Mouse (Mus musculus): Measurements from ENCODE around the gene Hnrnpa1. TPM values are rescaled to one million over a fixed set of nuclear protein-coding genes. Genes with fewer than 3 reads are reported as not detected.

Hnrnpa1 gene
- polyA plus RNA-seq, 1 experiment from 2014 or later, result 1,473 TPM

DNA sequence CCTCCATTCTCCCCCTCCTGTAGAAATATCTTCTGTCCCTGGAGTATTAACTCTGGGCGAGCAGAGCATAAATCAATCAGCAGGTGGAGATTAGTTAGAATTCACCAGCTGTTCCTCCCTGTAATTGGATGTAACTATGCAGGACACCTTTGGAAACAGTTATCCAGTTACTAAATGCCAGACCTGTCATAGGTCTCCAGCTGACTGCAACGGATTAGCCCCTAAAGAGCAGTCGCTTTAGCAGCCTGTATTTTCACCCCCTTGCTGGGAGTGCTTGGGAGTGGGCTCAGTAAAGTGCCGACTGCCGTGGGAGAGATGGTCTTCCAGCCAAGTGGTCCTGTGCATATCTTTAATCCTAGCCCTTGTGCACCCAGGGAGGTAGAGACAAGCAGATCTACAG, 49.4 kb downstream of the Hnrnpa1 start:
- 46% methylated on average over 5 of the region's 5 CpGs for WGBS
- H3K27me3 ChIP-seq (ENCODE audit: control insufficient read depth, insufficient read depth, low read length), result no peaks in the 10 kb centered on the region
- no peak overlapping the region for H3K4me2 ChIP-seq (ENCODE audit: low read depth, low read length, severe bottlenecking)
- DNase-seq (ENCODE audit: low spot score), result no peak
- no peak for ATAC-seq (replicated peaks; ENCODE audit: low FRiP score)
- H3K9me3 ChIP-seq (ENCODE audit: control insufficient read depth, low read length), result no peaks in the 10 kb centered on the region
- peaks cover 6% of the 10 kb centered on the region for H3K36me3 ChIP-seq (ENCODE audit: control insufficient read depth, insufficient read depth, low read length)
- no peak overlapping the region for H3K27ac ChIP-seq (ENCODE audit: low read depth, low read length)
- no peak overlapping the region for H3K4me3 ChIP-seq (ENCODE audit: low read depth, low read length)
- H3K4me1 ChIP-seq (replicated peaks; ENCODE audit: control insufficient read depth, insufficient read depth, low read length), result no peaks in the 10 kb centered on the region
- H3K9ac ChIP-seq (ENCODE audit: low read length), result no peak overlapping the region

DNA sequence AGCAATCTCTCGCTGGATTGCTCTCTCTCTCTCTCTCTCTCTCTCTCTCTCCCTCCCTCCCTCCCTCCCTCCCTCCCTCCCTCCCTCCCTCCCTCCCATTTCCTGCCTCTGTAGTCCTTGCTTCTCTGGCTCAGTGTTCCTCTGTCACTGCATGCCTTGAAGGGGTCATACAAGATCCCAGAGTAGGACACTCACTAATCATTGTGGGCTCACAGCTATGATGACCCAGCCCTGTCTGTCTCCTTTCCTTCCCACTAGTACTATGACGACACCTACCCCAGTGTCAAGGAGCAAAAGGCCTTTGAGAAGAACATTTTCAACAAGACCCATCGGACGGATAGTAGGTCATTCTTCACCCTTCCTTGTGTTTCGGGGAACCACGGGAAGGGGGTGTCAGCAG, 50.2 kb downstream of the Hnrnpa1 start:
- DNase-seq (ENCODE audit: low spot score) (no peak), ATAC-seq (replicated peaks; ENCODE audit: low FRiP score) (no peak)
- WGBS, result 88% methylated on average over 6 of the region's 6 CpGs
- no peak overlapping the region for H3K4me2 ChIP-seq (ENCODE audit: low read depth, low read length, severe bottlenecking)
- peaks cover 1% of the 10 kb centered on the region for H3K4me1 ChIP-seq (replicated peaks; ENCODE audit: control insufficient read depth, insufficient read depth, low read length)
- H3K27me3 ChIP-seq (ENCODE audit: control insufficient read depth, insufficient read depth, low read length), result no peaks in the 10 kb centered on the region
- no peak overlapping the region for H3K4me3 ChIP-seq (ENCODE audit: low read depth, low read length)
- H3K9me3 ChIP-seq (ENCODE audit: control insufficient read depth, low read length), result no peaks in the 10 kb centered on the region
- no peak overlapping the region for H3K9ac ChIP-seq (ENCODE audit: low read length)
- H3K27ac ChIP-seq (ENCODE audit: low read depth, low read length), result no peak overlapping the region
- H3K36me3 ChIP-seq (ENCODE audit: control insufficient read depth, insufficient read depth, low read length), result peaks cover 6% of the 10 kb centered on the region

DNA sequence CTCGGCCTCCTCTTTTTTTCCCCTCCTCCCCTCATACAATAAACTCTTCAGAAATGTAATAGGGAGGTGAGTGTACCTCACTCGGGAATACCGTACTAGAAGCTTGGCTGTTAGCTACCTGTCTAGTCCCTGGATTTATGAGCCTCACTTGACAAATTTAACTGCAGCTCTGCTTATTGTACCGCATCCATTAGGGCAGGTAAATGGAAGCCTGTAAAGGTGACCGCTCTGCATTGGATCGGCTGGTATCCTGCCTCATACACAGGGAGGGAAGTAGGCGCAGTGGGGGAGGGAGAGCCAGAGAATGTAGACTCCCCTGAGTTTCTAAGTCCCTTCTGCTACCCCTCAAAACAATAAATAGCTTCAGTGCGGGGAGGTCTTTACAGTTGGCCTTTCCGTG, 50.6 kb downstream of the Hnrnpa1 start:
- Histone ChIP-seq H3K4me2 (ENCODE audit: low read depth, low read length, severe bottlenecking) (no peak overlapping the region), H3K27ac (ENCODE audit: low read depth, low read length) (no peak overlapping the region), H3K36me3 (ENCODE audit: control insufficient read depth, insufficient read depth, low read length) (peaks cover 6% of the 10 kb centered on the region), H3K4me1 (replicated peaks; ENCODE audit: control insufficient read depth, insufficient read depth, low read length) (peaks cover 6% of the 10 kb centered on the region), H3K4me3 (ENCODE audit: low read depth, low read length) (no peak overlapping the region), H3K9me3 (ENCODE audit: control insufficient read depth, low read length) (no peaks in the 10 kb centered on the region), H3K27me3 (ENCODE audit: control insufficient read depth, insufficient read depth, low read length) (no peaks in the 10 kb centered on the region), H3K9ac (ENCODE audit: low read length) (no peak overlapping the region)
- WGBS, result 92% methylated on average over 9 of the region's 9 CpGs
- ATAC-seq (replicated peaks; ENCODE audit: low FRiP score) (no peak), DNase-seq (ENCODE audit: low spot score) (peak; percentile 13)

DNA sequence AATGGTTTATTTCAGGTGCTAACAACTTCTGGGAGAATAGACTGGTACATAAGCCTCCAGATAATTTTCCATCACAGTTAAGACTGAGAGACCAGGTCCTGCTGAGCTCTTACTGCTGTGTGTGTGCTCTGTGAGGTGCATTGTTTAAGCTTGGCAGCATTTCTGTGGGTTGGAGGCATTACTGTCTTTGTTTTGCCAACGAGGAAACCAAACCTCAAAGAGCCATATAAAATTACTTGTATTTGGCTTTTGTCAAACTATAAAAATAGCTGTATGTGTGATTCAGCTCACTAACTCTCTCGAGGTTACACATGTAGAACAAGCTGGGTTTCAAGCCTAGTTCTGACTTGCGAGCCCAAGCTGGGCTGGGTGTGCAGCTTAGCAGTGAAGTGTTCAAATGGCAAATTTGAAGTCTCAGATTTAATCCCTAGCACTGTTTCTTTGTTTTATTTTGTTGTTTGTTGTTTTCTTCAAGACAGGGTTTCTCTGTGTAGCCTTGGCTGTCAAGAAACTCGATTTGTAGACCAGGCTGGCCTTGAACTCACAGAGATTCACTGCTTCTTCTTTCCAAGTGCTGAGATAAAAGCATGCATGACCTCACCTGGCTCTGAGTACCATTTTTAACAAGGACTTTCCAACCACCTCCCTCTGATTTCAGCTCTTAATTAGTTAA, 52.6 kb downstream of the Hnrnpa1 start:
- Histone ChIP-seq H3K4me1 (replicated peaks; ENCODE audit: control insufficient read depth, insufficient read depth, low read length) (peaks cover 11% of the 10 kb centered on the region), H3K27ac (ENCODE audit: low read depth, low read length) (no peak overlapping the region), H3K9me3 (ENCODE audit: control insufficient read depth, low read length) (no peaks in the 10 kb centered on the region), H3K27me3 (ENCODE audit: control insufficient read depth, insufficient read depth, low read length) (no peaks in the 10 kb centered on the region), H3K4me3 (ENCODE audit: low read depth, low read length) (no peak overlapping the region), H3K36me3 (ENCODE audit: control insufficient read depth, insufficient read depth, low read length) (peaks cover 6% of the 10 kb centered on the region), H3K9ac (ENCODE audit: low read length) (no peak overlapping the region), H3K4me2 (ENCODE audit: low read depth, low read length, severe bottlenecking) (no peak overlapping the region)
- 89% methylated on average over 4 of the region's 4 CpGs for WGBS
- no peak for ATAC-seq (replicated peaks; ENCODE audit: low FRiP score)
- no peak for DNase-seq (ENCODE audit: low spot score)

DNA sequence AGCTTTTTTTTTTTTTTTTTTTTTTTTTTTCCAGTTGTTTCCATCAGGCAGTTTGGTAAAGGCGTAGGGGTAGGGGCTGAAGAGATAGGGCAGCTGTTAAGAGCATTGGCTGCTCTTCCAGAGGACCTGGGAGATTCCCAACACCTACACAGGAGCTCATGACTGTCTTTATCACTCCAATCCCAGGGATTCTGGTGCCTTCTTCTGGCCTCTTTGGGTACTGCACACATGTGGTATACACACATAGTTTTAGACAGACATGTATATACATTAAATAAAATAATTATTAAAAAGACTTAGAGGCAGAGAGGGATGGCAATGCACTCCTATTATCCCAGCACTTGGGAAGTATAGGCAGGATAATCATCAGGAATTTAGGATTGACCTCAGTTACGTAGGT, 53.1 kb downstream of the Hnrnpa1 start:
- Histone ChIP-seq H3K4me1 (replicated peaks; ENCODE audit: control insufficient read depth, insufficient read depth, low read length) (peaks cover 17% of the 10 kb centered on the region), H3K27ac (ENCODE audit: low read depth, low read length) (no peak overlapping the region), H3K9ac (ENCODE audit: low read length) (no peak overlapping the region), H3K4me3 (ENCODE audit: low read depth, low read length) (no peak overlapping the region), H3K36me3 (ENCODE audit: control insufficient read depth, insufficient read depth, low read length) (peaks cover 6% of the 10 kb centered on the region), H3K9me3 (ENCODE audit: control insufficient read depth, low read length) (no peaks in the 10 kb centered on the region), H3K4me2 (ENCODE audit: low read depth, low read length, severe bottlenecking) (no peak overlapping the region), H3K27me3 (ENCODE audit: control insufficient read depth, insufficient read depth, low read length) (no peaks in the 10 kb centered on the region)
- WGBS, result 97% methylated on average over 2 of the region's 2 CpGs
- DNase-seq (ENCODE audit: low spot score) (no peak), ATAC-seq (replicated peaks; ENCODE audit: low FRiP score) (no peak)

DNA sequence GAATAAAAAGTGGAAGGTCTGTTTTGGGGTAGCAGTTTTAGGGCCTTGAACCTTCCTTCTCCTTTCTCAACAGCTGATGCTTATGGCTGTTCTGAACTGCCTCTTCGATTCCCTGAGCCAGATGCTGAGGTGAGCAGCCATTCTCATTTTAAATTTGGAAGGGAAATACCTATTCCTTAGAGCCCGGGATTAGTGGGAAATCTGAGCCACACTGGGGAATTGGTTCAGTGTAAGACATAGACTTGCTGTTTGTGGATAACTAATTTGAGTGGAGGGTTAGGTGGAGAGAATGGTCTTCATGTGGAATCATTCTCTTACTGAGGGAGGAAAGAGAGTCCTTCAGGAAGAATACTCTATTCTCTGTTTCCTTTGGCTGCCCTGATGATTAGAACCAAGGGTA, 54.4 kb downstream of the Hnrnpa1 start:
- H3K27me3 ChIP-seq (ENCODE audit: control insufficient read depth, insufficient read depth, low read length), result no peaks in the 10 kb centered on the region
- no peak overlapping the region for H3K4me3 ChIP-seq (ENCODE audit: low read depth, low read length)
- no peak overlapping the region for H3K4me2 ChIP-seq (ENCODE audit: low read depth, low read length, severe bottlenecking)
- peaks cover 6% of the 10 kb centered on the region for H3K36me3 ChIP-seq (ENCODE audit: control insufficient read depth, insufficient read depth, low read length)
- H3K9me3 ChIP-seq (ENCODE audit: control insufficient read depth, low read length), result no peaks in the 10 kb centered on the region
- no peak overlapping the region for H3K9ac ChIP-seq (ENCODE audit: low read length)
- H3K27ac ChIP-seq (ENCODE audit: low read depth, low read length), result no peak overlapping the region
- DNase-seq (ENCODE audit: low spot score), result no peak
- ATAC-seq (replicated peaks; ENCODE audit: low FRiP score), result no peak
- WGBS, result 80% methylated on average over 2 of the region's 2 CpGs
- peaks cover 26% of the 10 kb centered on the region for H3K4me1 ChIP-seq (replicated peaks; ENCODE audit: control insufficient read depth, insufficient read depth, low read length)

DNA sequence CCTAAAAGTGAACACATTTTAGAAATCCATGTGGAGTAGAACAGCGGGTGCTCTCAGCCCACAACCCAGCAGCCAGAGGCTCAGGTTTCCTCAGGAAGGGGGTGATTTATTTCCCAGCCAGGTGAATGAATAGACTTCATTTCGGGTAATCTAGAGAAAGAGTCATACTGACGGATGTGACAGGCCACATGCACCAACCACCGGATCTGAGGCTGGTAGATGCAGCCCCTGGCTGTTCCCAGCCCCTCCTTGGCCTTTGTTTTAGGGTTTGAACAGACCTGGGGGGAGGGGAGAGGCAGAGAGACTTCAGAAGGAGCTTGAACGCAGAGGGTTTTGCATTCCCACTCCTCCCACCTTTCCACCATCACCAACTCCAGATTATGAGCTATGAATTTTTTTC, 55.6 kb downstream of the Hnrnpa1 start:
- ATAC-seq (replicated peaks; ENCODE audit: low FRiP score), result no peak
- peaks cover 5% of the 10 kb centered on the region for H3K36me3 ChIP-seq (ENCODE audit: control insufficient read depth, insufficient read depth, low read length)
- H3K9ac ChIP-seq (ENCODE audit: low read length), result peak overlapping the region; percentile 18

More for the DNA sequence above, 55.6 kb downstream of the Hnrnpa1 start:
- Histone ChIP-seq H3K27ac (ENCODE audit: low read depth, low read length) (peak overlapping the region; percentile 55), H3K4me2 (ENCODE audit: low read depth, low read length, severe bottlenecking) (no peak overlapping the region), H3K27me3 (ENCODE audit: control insufficient read depth, insufficient read depth, low read length) (no peaks in the 10 kb centered on the region), H3K4me1 (replicated peaks; ENCODE audit: control insufficient read depth, insufficient read depth, low read length) (peaks cover 35% of the 10 kb centered on the region), H3K9me3 (ENCODE audit: control insufficient read depth, low read length) (no peaks in the 10 kb centered on the region), H3K4me3 (ENCODE audit: low read depth, low read length) (no peak overlapping the region)
- DNase-seq (ENCODE audit: low spot score), result peak; percentile 65
- WGBS, result 6% methylated on average over 5 of the region's 5 CpGs

MicroRNA genes within 50 kb of the gene (microRNA counts, 519-probe panel; counts per million panel counts)
- 5,345 counts per million, percentile 67 among the panel's probes with 10 or more counts for microRNA mmu-miR-148b

Small RNA genes lying within 50 kb of the gene (microRNA-seq; reads per million reads assigned to microRNA genes)
- gene Mir148b (ENCODE audit: insufficient number of aligned reads), result 428 reads per million, percentile 57 among the genes with 10 or more reads in this experiment

Other genes starting within 250 kb of the Hnrnpa1 start
- gene Hoxc8, start 249.8 kb upstream of the Hnrnpa1 start, polyA plus RNA-seq (2014; fragmentation: Nextera tagmentation; extraction: Ambion mirVana), result not detected in 2 replicates
- not detected in 2 replicates for gene Hoxc6, start 242.2 kb upstream of the Hnrnpa1 start, polyA plus RNA-seq (2014; fragmentation: Nextera tagmentation; extraction: Ambion mirVana)
- gene Hoxc4, start 221.5 kb upstream of the Hnrnpa1 start, polyA plus RNA-seq (2014; fragmentation: Nextera tagmentation; extraction: Ambion mirVana), result not detected in 2 replicates
- 20.5 and 23.3 TPM in 2 replicates for gene Smug1, start 73.3 kb upstream of the Hnrnpa1 start, polyA plus RNA-seq (2014; fragmentation: Nextera tagmentation; extraction: Ambion mirVana)
- 214 and 221 TPM in 2 replicates for gene Cbx5, start 616 bp upstream of the Hnrnpa1 start, polyA plus RNA-seq (2014; fragmentation: Nextera tagmentation; extraction: Ambion mirVana)
- gene Nfe2, start 18.0 kb downstream of the Hnrnpa1 start, polyA plus RNA-seq (2014; fragmentation: Nextera tagmentation; extraction: Ambion mirVana), result 6.6 and 7.6 TPM in 2 replicates
- 265 TPM in 2 replicates for gene Copz1, start 32.3 kb downstream of the Hnrnpa1 start, polyA plus RNA-seq (2014; fragmentation: Nextera tagmentation; extraction: Ambion mirVana)
- gene Gpr84, start 70.2 kb downstream of the Hnrnpa1 start, polyA plus RNA-seq (2014; fragmentation: Nextera tagmentation; extraction: Ambion mirVana), result not detected in 2 replicates
- 27.4 and 27.8 TPM in 2 replicates for gene Zfp385a, start 99.7 kb downstream of the Hnrnpa1 start, polyA plus RNA-seq (2014; fragmentation: Nextera tagmentation; extraction: Ambion mirVana)
- 22.0 and 22.4 TPM in 2 replicates for gene Itga5, start 126.3 kb downstream of the Hnrnpa1 start, polyA plus RNA-seq (2014; fragmentation: Nextera tagmentation; extraction: Ambion mirVana)
- not detected in 2 replicates for gene Gtsf1, start 190.0 kb downstream of the Hnrnpa1 start, polyA plus RNA-seq (2014; fragmentation: Nextera tagmentation; extraction: Ambion mirVana)
- gene Gtsf2, start 208.0 kb downstream of the Hnrnpa1 start, polyA plus RNA-seq (2014; fragmentation: Nextera tagmentation; extraction: Ambion mirVana), result 0.55 TPM in 1 of 2 replicates, not detected in the other
- gene Nckap1l, start 213.4 kb downstream of the Hnrnpa1 start, polyA plus RNA-seq (2014; fragmentation: Nextera tagmentation; extraction: Ambion mirVana), result 0.91 and 1.5 TPM in 2 replicates

Data from forebrain, embryonic 11.5 days (tissue).